Mouse (Mus musculus): ENCODE results near the gene Slc25a11.

The Slc25a11 gene

GRCm38 (mm10) chr11:70621972-70622814 lies 25.1 kb downstream of the Slc25a11 start:
- DNase-seq (ENCODE audit: low spot score), result no peak

GRCm38 (mm10) chr11:70619101-70619500 lies 28.2 kb downstream of the Slc25a11 start, which contains the start of gene Chrne:
TSS of gene Chrne (minus strand) at chr11:70619216.
- no peak for DNase-seq (ENCODE audit: low spot score)

- DNase-seq (ENCODE audit: low spot score), result no peak
Observed at GRCm38 (mm10) chr11:70615516-70616093, 31.7 kb downstream of the Slc25a11 start, which contains the start of gene 4930544D05Rik. TSS of gene 4930544D05Rik (plus strand) at chr11:70615848.

- no peak for DNase-seq (ENCODE audit: low spot score)
Observed at GRCm38 (mm10) chr11:70615074-70615473, 32.2 kb downstream of the Slc25a11 start.

GRCm38 (mm10) chr11:70612505-70612904 lies 34.8 kb downstream of the Slc25a11 start:
- DNase-seq (ENCODE audit: low spot score), result no peak

GRCm38 (mm10) chr11:70610752-70611151 lies 36.5 kb downstream of the Slc25a11 start:
- no peak for DNase-seq (ENCODE audit: low spot score)

- no peak for DNase-seq (ENCODE audit: low spot score)
Observed at GRCm38 (mm10) chr11:70608381-70609066, 38.8 kb downstream of the Slc25a11 start.

- DNase-seq (ENCODE audit: low spot score), result no peak
Observed at GRCm38 (mm10) chr11:70607611-70608010, 39.7 kb downstream of the Slc25a11 start.

GRCm38 (mm10) chr11:70606717-70607116 lies 40.6 kb downstream of the Slc25a11 start:
- DNase-seq (ENCODE audit: low spot score), result no peak

- DNase-seq (ENCODE audit: low spot score), result peak; percentile 82
Observed at GRCm38 (mm10) chr11:70605024-70605566, 42.2 kb downstream of the Slc25a11 start.

GRCm38 (mm10) chr11:70598451-70598953 lies 48.8 kb downstream of the Slc25a11 start:
- DNase-seq (ENCODE audit: low spot score), result no peak

GRCm38 (mm10) chr11:70597301-70597700 lies 50.0 kb downstream of the Slc25a11 start:
- no peak for DNase-seq (ENCODE audit: low spot score)

GRCm38 (mm10) chr11:70596094-70596493 lies 51.2 kb downstream of the Slc25a11 start:
- DNase-seq (ENCODE audit: low spot score), result peak; percentile 33

GRCm38 (mm10) chr11:70595638-70596037 lies 51.6 kb downstream of the Slc25a11 start:
- peak; percentile 21 for DNase-seq (ENCODE audit: low spot score)

GRCm38 (mm10) chr11:70594253-70594989 lies 52.9 kb downstream of the Slc25a11 start:
- no peak for DNase-seq (ENCODE audit: low spot score)

Data from adipocyte (in vitro differentiated cells).